In genomic region chr3:152761116-152761515, GRCm38 (mm10) we compare ENCODE assay signal across 8 mouse cellular contexts. TPM values are rescaled to one million over a fixed set of nuclear protein-coding genes. Genes with fewer than 3 reads are reported as not detected.
DNase-seq lines count a peak whose midpoint lies in the region; ATAC-seq and TF ChIP-seq lines count a peak whose summit lies in the region.

No protein-coding gene starts in this region.

- H3K4me2 ChIP-seq in midbrain, postnatal 0 days (ENCODE audit: low read depth, low read length, poor library complexity, severe bottlenecking): no peak overlapping the region
- H3K4me2 ChIP-seq in midbrain, embryonic 15.5 days: no peak overlapping the region

- DNase-seq in cerebellum, adult 2 months: peak; percentile 24 to 43
- DNase-seq in midbrain, postnatal 0 days (ENCODE audit: low spot score): peak; percentile 71
- peak; percentile 71 for DNase-seq in cerebellum, adult 9-10 months
- peak; percentile 61 for DNase-seq in kidney, postnatal 10 days
- peak; percentile 63 for DNase-seq in lung, postnatal 10 days
- no peak for DNase-seq in testis, postnatal 14 days (ENCODE audit: low spot score)

- H3K9ac ChIP-seq in midbrain, postnatal 0 days (replicated peaks; ENCODE audit: low read length, poor library complexity, severe bottlenecking): no peak overlapping the region
- H3K9ac ChIP-seq in midbrain, embryonic 15.5 days: no peak overlapping the region

- no peaks in the 10 kb centered on the region for H3K9me3 ChIP-seq in midbrain, postnatal 0 days (ENCODE audit: low read length)
- H3K9me3 ChIP-seq in midbrain, embryonic 15.5 days: no peaks in the 10 kb centered on the region

- no peaks in the 10 kb centered on the region for H3K36me3 ChIP-seq in midbrain, postnatal 0 days (ENCODE audit: insufficient read depth, low read length)
- H3K36me3 ChIP-seq in midbrain, embryonic 15.5 days (replicated peaks): no peaks in the 10 kb centered on the region

- no peak for TF ChIP-seq POLR2A in cerebellum, adult 2 months (IDR thresholded peaks at IDR 0.05; ENCODE audit: borderline replicate concordance, insufficient read depth, low read length)

- peak; percentile 40; the same call in 1 of the 2 replicates for TF ChIP-seq CTCF in cerebellum, adult 2 months (IDR thresholded peaks at IDR 0.05; ENCODE audit: borderline replicate concordance, insufficient read depth, low read depth, low read length)
- peak; percentile 83 for TF ChIP-seq CTCF in midbrain, postnatal 0 days (IDR thresholded peaks at IDR 0.05)

- H3K4me1 ChIP-seq in cerebellum, adult 2 months (ENCODE audit: control insufficient read depth, insufficient read depth, low read length): peaks cover 8% of the 10 kb centered on the region; the same call in 1 of the 2 replicates
- peaks cover 7% of the 10 kb centered on the region; the same call in 1 of the 2 replicates for H3K4me1 ChIP-seq in midbrain, postnatal 0 days (ENCODE audit: insufficient read depth, low read length)
- peaks cover 23% of the 10 kb centered on the region for H3K4me1 ChIP-seq in midbrain, embryonic 15.5 days

- no peak overlapping the region for H3K4me3 ChIP-seq in cerebellum, adult 2 months (replicated peaks; ENCODE audit: insufficient read depth, low read depth, low read length)
- H3K4me3 ChIP-seq in midbrain, postnatal 0 days (ENCODE audit: low read depth, low read length): no peak overlapping the region
- no peak overlapping the region for H3K4me3 ChIP-seq in midbrain, embryonic 15.5 days

- H3K27me3 ChIP-seq in cerebellum, adult 2 months (ENCODE audit: control insufficient read depth, insufficient read depth, low read length): no peaks in the 10 kb centered on the region
- no peaks in the 10 kb centered on the region for H3K27me3 ChIP-seq in midbrain, postnatal 0 days (ENCODE audit: insufficient read depth, low read length)
- no peaks in the 10 kb centered on the region for H3K27me3 ChIP-seq in midbrain, embryonic 15.5 days (replicated peaks)

- ATAC-seq in cerebellum, adult (ENCODE audit: insufficient number of reproducible peaks, low FRiP score, low TSS enrichment): no peak; the same call in 1 of the 2 replicates
- no peak for ATAC-seq in midbrain, postnatal 0 days (ENCODE audit: low FRiP score)
- ATAC-seq in midbrain, embryonic 15.5 days (replicated peaks): no peak

- H3K27ac ChIP-seq in cerebellum, adult 2 months (ENCODE audit: insufficient read depth, low read length): no peak overlapping the region
- no peak overlapping the region for H3K27ac ChIP-seq in midbrain, postnatal 0 days (ENCODE audit: low read depth, low read length)
- H3K27ac ChIP-seq in midbrain, embryonic 15.5 days: no peak overlapping the region

- WGBS in cerebellum, adult 2 months: 24% methylated on average over 7 of the region's 7 CpGs
- WGBS in midbrain, postnatal 0 days: 19% methylated on average over 7 of the region's 7 CpGs
- 19% methylated on average over 7 of the region's 7 CpGs for WGBS in midbrain, embryonic 15.5 days

RNA-seq across cellular contexts. Expression of gene Pigk, which starts 47.2 kb away (rescaled TPM):
- 34.4 and 37.1 TPM in 2 replicates for polyA plus RNA-seq in cerebellum, adult 2 months (2012; rRNA removed)
- total RNA-seq in midbrain, postnatal 0 days (2014; rRNA removed): 44.1 and 46.1 TPM in 2 replicates
- 61.8 and 66.7 TPM in 2 replicates for polyA plus RNA-seq in midbrain, postnatal 0 days (2015; fragmentation: Nextera tagmentation; extraction: Ambion mirVana)
- polyA plus RNA-seq in midbrain, embryonic 15.5 days (2015; fragmentation: Nextera tagmentation; extraction: Ambion mirVana): 49.1 and 53.0 TPM in 2 replicates
